Mouse (Mus musculus): ENCODE results near the gene Ufc1. TPM values are rescaled to one million over a fixed set of nuclear protein-coding genes. Genes with fewer than 3 reads are reported as not detected.

Gene Ufc1
- total and polyA plus RNA-seq, 3 experiments = 71.0 to 408 (median 101) TPM

DNA sequence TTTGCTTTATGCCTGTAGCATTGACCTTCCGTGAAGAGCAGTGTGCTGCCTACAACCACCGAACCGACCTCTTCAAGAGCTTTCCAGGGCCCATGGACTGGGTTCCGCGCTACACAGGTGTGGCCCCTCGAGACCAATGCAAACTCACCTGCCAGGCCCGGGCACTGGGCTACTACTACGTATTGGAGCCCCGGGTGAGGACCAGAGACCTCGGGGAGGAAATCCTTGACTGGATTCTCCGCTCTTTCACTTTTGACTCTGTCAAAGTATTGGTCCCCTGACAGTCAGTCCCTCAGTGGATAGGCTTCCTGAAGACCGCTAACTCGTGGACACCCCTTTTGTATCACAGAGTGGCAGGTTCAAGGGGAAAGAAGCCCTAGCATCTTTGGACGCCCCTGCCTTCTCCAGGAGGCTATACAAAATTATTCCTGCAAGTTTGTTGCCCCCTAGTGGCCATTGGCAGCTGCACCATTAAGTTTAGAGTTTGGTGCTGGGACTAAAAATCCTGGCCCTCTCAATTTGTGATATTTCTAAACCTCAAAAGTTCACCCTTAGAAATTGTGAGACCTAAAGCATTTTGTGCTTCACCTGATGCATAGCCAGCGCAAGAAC lies 37.8 kb downstream of the Ufc1 start:
- no peaks in the 10 kb centered on the region for H3K36me3 ChIP-seq (ENCODE audit: control insufficient read depth in 1 of 2, insufficient read depth in 2 of 2, low read length in 2 of 2)
- peak overlapping the region; percentile 21 to 36; a peak in 1 of 4 replicates for H3K4me3 ChIP-seq (ENCODE audit: control insufficient read depth in 1 of 2, insufficient read depth in 1 of 2, low read depth in 2 of 2, low read length in 2 of 2)
- DNase-seq (ENCODE audit: low read depth, low spot score) = peak; percentile 85
- no peaks in the 10 kb centered on the region for H3K4me1 ChIP-seq (ENCODE audit: control insufficient read depth in 1 of 2, insufficient read depth in 2 of 2, low read length in 2 of 2)
- no peak overlapping the region for H3K9ac ChIP-seq (ENCODE audit: control insufficient read depth, low read depth, low read length, poor library complexity, severe bottlenecking)
- TF ChIP-seq E2F4 (IDR thresholded peaks at IDR 0.05; ENCODE audit: borderline replicate concordance, low read depth, low read length) = no peak
- no peak for TF ChIP-seq MYB (IDR thresholded peaks at IDR 0.05; ENCODE audit: low read depth, low read length)
- no peak for TF ChIP-seq USF2 (IDR thresholded peaks at IDR 0.05; ENCODE audit: borderline replicate concordance in 1 of 2, insufficient read depth in 1 of 2, low read depth in 1 of 2, low read length in 2 of 2)
- TF ChIP-seq SIN3A (IDR thresholded peaks at IDR 0.05; ENCODE audit: low read length) = peak; percentile 53; the same call in 1 of the 2 replicates
- peak; percentile 74 to 86 (median 78) for TF ChIP-seq CTCF (IDR thresholded peaks at IDR 0.05 in 2 of 3, conservative IDR thresholded peaks at IDR 0.05 in 1 of 3; ENCODE audit: control insufficient read depth in 1 of 3, insufficient read depth in 1 of 3, low read depth in 2 of 3, low read length in 3 of 3, poor library complexity in 1 of 3, severe bottlenecking in 1 of 3)
- TF ChIP-seq UBTF (IDR thresholded peaks at IDR 0.05; ENCODE audit: borderline replicate concordance, insufficient read depth, low read depth, low read length) = no peak
- no peak for TF ChIP-seq EP300 (IDR thresholded peaks at IDR 0.05; ENCODE audit: low read depth in 1 of 2, low read length in 2 of 2)
- no peak for TF ChIP-seq NRF1 (IDR thresholded peaks at IDR 0.05; ENCODE audit: insufficient read depth, low read depth, low read length, poor library complexity, severe bottlenecking)
- peak; percentile 87 for TF ChIP-seq SMC3 (IDR thresholded peaks at IDR 0.05; ENCODE audit: low read depth, low read length)
- no peak for TF ChIP-seq NELFE (IDR thresholded peaks at IDR 0.05; ENCODE audit: low read depth, low read length)
- peak; percentile 89 for TF ChIP-seq ZC3H11A (IDR thresholded peaks at IDR 0.05; ENCODE audit: low read depth, low read length)
- TF ChIP-seq RAD21 (IDR thresholded peaks at IDR 0.05; ENCODE audit: low read depth, low read length) = peak; percentile 87
- TF ChIP-seq JUND (IDR thresholded peaks at IDR 0.05; ENCODE audit: low read depth, low read length) = no peak
- no peak for TF ChIP-seq POLR2A (IDR thresholded peaks at IDR 0.05; ENCODE audit: control insufficient read depth in 1 of 2, insufficient read depth in 1 of 2, low read depth in 1 of 2, low read length in 2 of 2, poor library complexity in 1 of 2)
- no peak for TF ChIP-seq MEF2A (IDR thresholded peaks at IDR 0.05; ENCODE audit: extremely low read depth, insufficient replicate concordance, low read depth, low read length, poor library complexity, severe bottlenecking)
- peak; percentile 74 for TF ChIP-seq ZNF384 (IDR thresholded peaks at IDR 0.05; ENCODE audit: low read depth, low read length)
- TF ChIP-seq MAFK (IDR thresholded peaks at IDR 0.05; ENCODE audit: borderline replicate concordance, low read depth, low read length) = no peak
- no peak for TF ChIP-seq TCF12 (IDR thresholded peaks at IDR 0.05; ENCODE audit: low read depth, low read length)
- TF ChIP-seq ELF1 (IDR thresholded peaks at IDR 0.05; ENCODE audit: low read depth, low read length) = no peak
- no peak for TF ChIP-seq MAZ (IDR thresholded peaks at IDR 0.05; ENCODE audit: low read depth, low read length)
- TF ChIP-seq RCOR1 (IDR thresholded peaks at IDR 0.05; ENCODE audit: low read depth, low read length) = no peak
- no peak for TF ChIP-seq BHLHE40 (IDR thresholded peaks at IDR 0.05; ENCODE audit: borderline replicate concordance, low read depth, low read length)
- peak; percentile 36; the same call in 1 of the 2 replicates for TF ChIP-seq TBP (IDR thresholded peaks at IDR 0.05; ENCODE audit: low read depth, low read length)
- no peak for TF ChIP-seq ZKSCAN1 (IDR thresholded peaks at IDR 0.05; ENCODE audit: low read depth, low read length)
- no peak for TF ChIP-seq USF1 (IDR thresholded peaks at IDR 0.05; ENCODE audit: low read depth, low read length)
- TF ChIP-seq CHD2 (IDR thresholded peaks at IDR 0.05; ENCODE audit: low read length) = no peak
- H3K27me3 ChIP-seq (ENCODE audit: control insufficient read depth in 1 of 2, insufficient read depth in 2 of 2, low read length in 2 of 2) = peaks cover 0 to 5% of the 10 kb centered on the region in 2 experiments; a peak in 3 of 4 replicates
- no peak overlapping the region for H3K27ac ChIP-seq (ENCODE audit: control insufficient read depth, low read depth, low read length)
- H3K9me3 ChIP-seq (replicated peaks; ENCODE audit: insufficient read depth, low read length) = no peaks in the 10 kb centered on the region
- H3K79me2 ChIP-seq (ENCODE audit: control insufficient read depth, insufficient read depth, low read length, poor library complexity) = no peaks in the 10 kb centered on the region

All from MEL (cell line).